Mouse (Mus musculus) kidney, embryonic 16.5 days (tissue): Measurements from ENCODE around the gene Spata25. TPM values are rescaled to one million over a fixed set of nuclear protein-coding genes. Genes with fewer than 3 reads are reported as not detected.
A peak's percentile ranks its signal among the peaks of the same experiment; 100 is the strongest.
"Not testable (repeated sequence)": the region's sequence is repeated elsewhere in the genome, so short reads cannot be mapped to it uniquely, and the experiment has no call there.

Experiments
- ATAC-seq: fragments of 200-750 bp; cut with Nextera tagmentation; 2 replicates; pipeline ENCODE4 v1.8.0; 2017; ENCODE audit warnings: moderate TSS enrichment; ENCODE audit not compliant: low FRiP score, low TSS enrichment
- H3K27ac ChIP-seq: fragments of 300-500 bp; sonication (generic); 2 replicates; pipeline ENCODE4 v1.5.1; 2014; ENCODE audit warnings: low read length
- H3K27me3 ChIP-seq: fragments of 300-500 bp; sonication (generic); 2 replicates; pipeline ENCODE4 v1.6.1; 2014; ENCODE audit warnings: low read length, control low read depth, mixed read lengths; ENCODE audit not compliant: insufficient read depth
- H3K36me3 ChIP-seq: fragments of 300-500 bp; sonication (generic); 2 replicates; pipeline ENCODE4 v1.6.1; 2014; ENCODE audit warnings: low read length, control low read depth, mixed read lengths; ENCODE audit not compliant: insufficient read depth
- H3K4me1 ChIP-seq: fragments of 300-500 bp; sonication (generic); 2 replicates; pipeline ENCODE4 v1.6.1; 2014; ENCODE audit warnings: low read length, control low read depth, mixed read lengths; ENCODE audit not compliant: insufficient read depth
- H3K4me2 ChIP-seq: fragments of 300-500 bp; sonication (generic); replicated peaks from 2 replicates; pipeline ENCODE4 v1.6.1; 2014; ENCODE audit warnings: low read depth, low read length
- H3K4me3 ChIP-seq: fragments of 300-500 bp; sonication (generic); 2 replicates; pipeline ENCODE4 v1.5.1; 2014; ENCODE audit warnings: mild to moderate bottlenecking, low read length
- H3K9ac ChIP-seq: fragments of 300-500 bp; sonication (generic); replicated peaks from 2 replicates; pipeline ENCODE4 v1.6.1; 2014; ENCODE audit warnings: low read length
- H3K9me3 ChIP-seq: fragments of 300-500 bp; sonication (generic); 2 replicates; pipeline ENCODE4 v1.6.1; 2016; ENCODE audit warnings: low read length, control low read depth
- WGBS: fragments of 180-500 bp; shearing (Covaris S2); extraction: QIAGEN DNeasy Blood & Tissue Kit; methylation state at CpG from one replicate; pipeline ENCODE4 v1.1.7; 2014; 5-methylcytosine and 5-hydroxymethylcytosine counted together
- polyA plus RNA-seq: library from polyadenylated mRNA; unstranded; fragments of >200 nt; fragmentation: Nextera tagmentation; extraction: Ambion mirVana; gene quantifications from 2 replicates; pipeline ENCODE4 v1.2.1, GENCODE M21; 2015

Spata25 gene
- polyA plus RNA-seq, 1 experiment from 2014 or later, result not detected

DNA sequence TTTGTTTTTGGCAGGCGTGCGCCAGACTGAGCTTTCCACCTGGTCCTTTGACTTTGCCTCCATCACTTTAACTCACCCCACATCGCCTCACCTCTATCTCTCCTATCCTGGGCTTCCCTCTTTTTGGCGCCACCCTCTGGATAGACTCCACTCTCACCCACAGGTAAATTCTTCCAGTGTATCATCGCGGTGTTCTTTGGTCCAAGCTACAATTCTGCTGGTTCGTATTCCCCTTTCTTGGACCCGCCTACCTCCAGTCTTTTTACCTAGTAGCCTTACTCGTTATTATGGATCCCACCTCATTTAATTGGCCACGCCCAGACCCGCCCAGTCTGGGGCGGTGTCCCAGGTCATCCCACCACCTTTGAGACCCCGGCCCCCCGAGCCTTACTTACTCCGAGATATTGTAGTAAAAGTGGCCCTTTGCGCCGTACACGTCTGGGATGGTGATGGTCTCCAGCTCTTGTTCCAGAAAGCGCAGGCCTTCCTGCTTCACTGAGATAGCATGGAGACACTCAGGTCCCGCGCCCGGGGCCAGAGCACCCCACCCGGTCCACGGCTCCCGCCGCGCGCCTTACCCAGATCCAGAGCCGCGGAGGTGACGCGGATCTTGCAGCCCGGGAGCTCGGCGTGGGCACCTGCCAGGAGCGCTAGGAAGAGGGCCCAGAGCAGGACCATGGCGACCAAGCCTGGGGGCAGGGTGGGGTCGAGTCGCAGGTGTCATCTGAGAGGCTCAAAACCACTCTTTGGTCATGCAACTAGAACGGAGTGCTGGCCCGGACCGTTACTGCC, 28.2 kb upstream of the Spata25 start:
- Histone ChIP-seq H3K9me3 (no peaks in the 10 kb centered on the region), H3K27me3 (peaks cover 22% of the 10 kb centered on the region), H3K4me1 (peaks cover 36% of the 10 kb centered on the region), H3K4me2 (peak overlapping the region; percentile 94), H3K36me3 (no peaks in the 10 kb centered on the region), H3K9ac (peak overlapping the region; percentile 62), H3K27ac (no peak overlapping the region), H3K4me3 (peak overlapping the region; percentile 51)
- 1% methylated on average over 42 of the region's 42 CpGs for WGBS
- ATAC-seq, result peak; percentile 36

DNA sequence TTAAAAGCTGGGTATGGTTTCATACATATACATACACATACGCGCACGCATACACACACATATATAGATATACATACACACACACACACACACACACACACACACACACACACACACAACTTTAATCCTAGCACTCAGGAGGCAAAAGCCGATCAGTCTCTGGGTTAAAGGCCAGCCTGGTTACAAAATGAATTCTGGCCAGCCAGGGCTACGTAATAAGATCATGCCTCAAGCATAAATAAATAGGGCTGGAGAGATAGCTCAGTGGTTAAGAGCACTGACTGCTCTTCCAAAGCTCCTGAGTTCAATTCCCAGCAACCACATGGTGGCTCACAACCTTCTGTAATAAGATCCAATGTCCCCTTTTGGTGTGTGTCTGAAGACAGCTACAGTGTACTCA, 27.2 kb upstream of the Spata25 start:
- not testable (repeated sequence) for H3K36me3 ChIP-seq, H3K9ac ChIP-seq, H3K9me3 ChIP-seq, H3K27ac ChIP-seq, ATAC-seq, H3K4me3 ChIP-seq
- H3K27me3 ChIP-seq, result peaks cover 22% of the 10 kb centered on the region
- H3K4me2 ChIP-seq, result 0 out of 2 replicates have a peak overlapping the region, but pooled peaks have one; percentile 94
- WGBS, result 82% methylated on average over 5 of the region's 5 CpGs
- peaks cover 29% of the 10 kb centered on the region for H3K4me1 ChIP-seq

DNA sequence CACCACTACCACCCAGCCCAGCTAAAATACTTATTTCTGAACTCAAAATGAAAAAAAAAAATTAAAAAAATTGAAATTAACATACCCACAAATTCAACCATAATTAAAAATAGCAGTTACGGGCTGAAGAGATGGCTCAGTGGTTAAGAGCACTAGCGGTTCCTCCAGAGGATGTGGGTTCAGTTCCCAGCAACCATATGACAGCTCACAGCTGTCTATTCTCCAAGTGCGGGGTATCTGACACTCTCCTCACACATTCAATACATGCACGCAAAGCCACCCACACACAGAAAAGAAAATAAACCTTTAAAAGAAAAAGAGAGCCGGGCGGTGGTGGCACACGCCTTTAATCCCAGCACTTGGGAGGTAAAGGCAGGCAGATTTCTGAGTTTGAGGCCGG, 21.7 kb upstream of the Spata25 start:
- Histone ChIP-seq H3K36me3 (0 out of 2 replicates have a peak, but pooled peaks cover 10% of the 10 kb centered on the region), H3K4me3 (no peak overlapping the region), H3K27ac (no peak overlapping the region), H3K9ac (no peak overlapping the region), H3K4me1 (no peaks in the 10 kb centered on the region; the same call in 1 of the 2 replicates), H3K4me2 (no peak overlapping the region), H3K9me3 (no peaks in the 10 kb centered on the region), H3K27me3 (peaks cover 4% of the 10 kb centered on the region; the same call in 1 of the 2 replicates)
- ATAC-seq, result no peak
- WGBS, result 37% methylated on average over 8 of the region's 8 CpGs

GRCm38 (mm10) chr2:164845782-164846181, 17.4 kb upstream of the Spata25 start:
- H3K27ac ChIP-seq, result no peak overlapping the region
- ATAC-seq, result no peak
- H3K9ac ChIP-seq, result no peak overlapping the region
- H3K27me3 ChIP-seq, result no peaks in the 10 kb centered on the region
- H3K36me3 ChIP-seq, result 0 out of 2 replicates have a peak, but pooled peaks cover 10% of the 10 kb centered on the region
- no peaks in the 10 kb centered on the region for H3K9me3 ChIP-seq
- no peak overlapping the region for H3K4me3 ChIP-seq
- H3K4me2 ChIP-seq, result no peak overlapping the region
- H3K4me1 ChIP-seq, result no peaks in the 10 kb centered on the region
- 54% methylated on average over 3 of the region's 3 CpGs for WGBS

GRCm38 (mm10) chr2:164835164-164835563, 6.8 kb upstream of the Spata25 start:
- Histone ChIP-seq H3K4me1 (peaks cover 9% of the 10 kb centered on the region), H3K36me3 (peaks cover 33% of the 10 kb centered on the region), H3K27me3 (no peaks in the 10 kb centered on the region), H3K4me2 (peak overlapping the region; percentile 94; the same call in 1 of the 2 replicates), H3K9me3 (no peaks in the 10 kb centered on the region), H3K9ac (no peak overlapping the region), H3K27ac (no peak overlapping the region), H3K4me3 (no peak overlapping the region)
- WGBS, result 99% methylated on average over 4 of the region's 4 CpGs
- ATAC-seq, result no peak

- peaks cover 9% of the 10 kb centered on the region for H3K4me1 ChIP-seq
- H3K27me3 ChIP-seq, result no peaks in the 10 kb centered on the region
- H3K36me3 ChIP-seq, result peaks cover 29% of the 10 kb centered on the region
- H3K4me3 ChIP-seq, result peak overlapping the region; percentile 70
- peak overlapping the region; percentile 94 for H3K4me2 ChIP-seq
- ATAC-seq, result no peak
- 35% methylated on average over 8 of the region's 8 CpGs for WGBS
- H3K27ac ChIP-seq, result no peak overlapping the region
- no peaks in the 10 kb centered on the region for H3K9me3 ChIP-seq
- peak overlapping the region; percentile 81 for H3K9ac ChIP-seq
Measured at GRCm38 (mm10) chr2:164834531-164834930, 6.2 kb upstream of the Spata25 start.

- Histone ChIP-seq H3K27me3 (no peaks in the 10 kb centered on the region), H3K27ac (peak within 1 kb of the TSS; percentile 84), H3K9ac (peak within 1 kb of the TSS; percentile 81), H3K4me2 (peak within 1 kb of the TSS; percentile 94), H3K4me3 (peak within 1 kb of the TSS; percentile 70), H3K9me3 (no peaks in the 10 kb centered on the region), H3K4me1 (peaks cover 9% of the 10 kb centered on the region), H3K36me3 (peaks cover 18% of the 10 kb centered on the region)
- peak; percentile 73 for ATAC-seq
- WGBS, result under 1% methylated on average over 31 of the region's 31 CpGs
Measured at GRCm38 (mm10) chr2:164833314-164833959, 5.1 kb upstream of the Spata25 start, which contains the start of gene Neurl2. TSS of gene Neurl2 (minus strand) at chr2:164833456.

GRCm38 (mm10) chr2:164832748-164833301, 4.5 kb upstream of the Spata25 start, which contains the start of gene Ctsa:
TSS of gene Ctsa (plus strand) at chr2:164832873.
- peak within 1 kb of the TSS; percentile 94 for H3K4me2 ChIP-seq
- H3K9ac ChIP-seq, result peak within 1 kb of the TSS; percentile 81
- peaks cover 9% of the 10 kb centered on the region for H3K4me1 ChIP-seq
- H3K4me3 ChIP-seq, result peak within 1 kb of the TSS; percentile 70
- peak; percentile 74 for ATAC-seq
- under 1% methylated on average over 35 of the region's 35 CpGs for WGBS
- peak within 1 kb of the TSS; percentile 84 for H3K27ac ChIP-seq
- H3K27me3 ChIP-seq, result no peaks in the 10 kb centered on the region
- peaks cover 12% of the 10 kb centered on the region; the same call in 1 of the 2 replicates for H3K36me3 ChIP-seq
- no peaks in the 10 kb centered on the region for H3K9me3 ChIP-seq

- Histone ChIP-seq H3K9ac (peak overlapping the region; percentile 81), H3K9me3 (no peaks in the 10 kb centered on the region), H3K27me3 (no peaks in the 10 kb centered on the region), H3K36me3 (peaks cover 16% of the 10 kb centered on the region), H3K4me2 (peak overlapping the region; percentile 94), H3K4me1 (peaks cover 9% of the 10 kb centered on the region), H3K27ac (peak overlapping the region; percentile 84; the same call in 1 of the 2 replicates), H3K4me3 (peak overlapping the region; percentile 70)
- no peak for ATAC-seq
- WGBS, result 60% methylated on average over 16 of the region's 16 CpGs
Measured at GRCm38 (mm10) chr2:164832032-164832747, 3.9 kb upstream of the Spata25 start.
